Mouse (Mus musculus) MEL (cell line): ENCODE measurements around the gene Olfr104-ps.

ENCODE experiments used
- POLR2A ChIP-seq, 2 experiments: IDR thresholded peaks; 2 replicates each; pipeline ENCODE4 v1.6.1; 2011 to 2012; ENCODE audit warnings: low read length in 2 of 2, mild to moderate bottlenecking in 2 of 2, control low read depth in 1 of 2, improper control_type of control experiment in 1 of 2, low read depth in 1 of 2, moderate library complexity in 1 of 2; ENCODE audit not compliant: control insufficient read depth in 1 of 2, insufficient read depth in 1 of 2, poor library complexity in 1 of 2
- ZKSCAN1 ChIP-seq: IDR thresholded peaks from 2 replicates; pipeline ENCODE4 v1.6.1; 2012; ENCODE audit warnings: low read depth, mild to moderate bottlenecking, inconsistent platforms, low read length, improper control_type of control experiment, moderate library complexity
- ZMIZ1 ChIP-seq: IDR thresholded peaks from 2 replicates; pipeline ENCODE4 v1.6.1; 2012; ENCODE audit warnings: low read depth, mild to moderate bottlenecking, inconsistent platforms, low read length, improper control_type of control experiment, moderate library complexity

- TF ChIP-seq ZKSCAN1 (no peak), POLR2A (IDR thresholded peaks at IDR 0.05; ENCODE audit: control insufficient read depth in 1 of 2, insufficient read depth in 1 of 2, low read depth in 1 of 2, low read length in 2 of 2, poor library complexity in 1 of 2) (no peak), ZMIZ1 (no peak)
Observed at GRCm38 (mm10) chr17:37398926-37399325, 39.5 kb downstream of the Olfr104-ps start, which contains the start of gene Olfr107.
